Mouse (Mus musculus) kidney, postnatal 0 days (tissue): ENCODE results near the gene Mta2. TPM values are rescaled to one million over a fixed set of nuclear protein-coding genes. Genes with fewer than 3 reads are reported as not detected.

Experiments
- ATAC-seq: fragments of 200-750 bp; cut with Nextera tagmentation; replicated peaks from 2 replicates; pipeline ENCODE4 v1.8.0; 2017; ENCODE audit warnings: low read depth, moderate number of reproducible peaks, moderate TSS enrichment, moderate library complexity; ENCODE audit not compliant: low FRiP score
- DNase-seq: peaks from one replicate; pipeline ENCODE4 v3.0.0-alpha.2; 2016; ENCODE audit warnings: low spot score
- H3K27ac ChIP-seq: fragments of 300-500 bp; sonication (generic); 2 replicates; pipeline ENCODE4 v1.5.1; 2014; ENCODE audit warnings: mild to moderate bottlenecking
- H3K27me3 ChIP-seq: fragments of 300-500 bp; sonication (generic); 2 replicates; pipeline ENCODE4 v1.6.1; 2014; ENCODE audit warnings: low read length, mixed read lengths; ENCODE audit not compliant: insufficient read depth
- H3K36me3 ChIP-seq: fragments of 300-500 bp; sonication (generic); 2 replicates; pipeline ENCODE4 v1.6.1; 2014; ENCODE audit warnings: low read length, mixed read lengths; ENCODE audit not compliant: insufficient read depth
- H3K4me1 ChIP-seq: fragments of 300-500 bp; sonication (generic); replicated peaks from 2 replicates; pipeline ENCODE4 v1.6.1; 2014; ENCODE audit warnings: antibody characterized with exemption, low read length, mixed read lengths; ENCODE audit not compliant: insufficient read depth
- H3K4me2 ChIP-seq: fragments of 300-500 bp; sonication (generic); 2 replicates; pipeline ENCODE4 v1.6.1; 2014; ENCODE audit warnings: mild to moderate bottlenecking, low read length, moderate library complexity, mixed read lengths
- H3K4me3 ChIP-seq: fragments of 300-500 bp; sonication (generic); replicated peaks from 2 replicates; pipeline ENCODE4 v1.5.1; 2014; ENCODE audit warnings: low read depth, low read length
- H3K9ac ChIP-seq: fragments of 300-500 bp; sonication (generic); 2 replicates; pipeline ENCODE4 v1.6.1; 2014; ENCODE audit warnings: low read depth, low read length
- H3K9me3 ChIP-seq: fragments of 300-500 bp; sonication (generic); replicated peaks from 2 replicates; pipeline ENCODE4 v1.6.1; 2016; ENCODE audit warnings: low read length, inconsistent platforms, mixed read lengths
- CTCF ChIP-seq: IDR thresholded peaks from 2 replicates; pipeline ENCODE4 v1.5.1; 2016; ENCODE audit warnings: antibody characterized with exemption, low read depth, mild to moderate bottlenecking, moderate library complexity
- WGBS: fragments of 180-500 bp; shearing (Covaris S2); extraction: QIAGEN DNeasy Blood & Tissue Kit; methylation state at CpG from one replicate; pipeline ENCODE4 v1.1.7; 2014; 5-methylcytosine and 5-hydroxymethylcytosine counted together
- polyA plus RNA-seq: library from polyadenylated mRNA; unstranded; fragments of >200 nt; fragmentation: Nextera tagmentation; extraction: Ambion mirVana; gene quantifications from 2 replicates; pipeline ENCODE4 v1.2.1, GENCODE M21; 2015

The Mta2 gene
- polyA plus RNA-seq, 1 experiment from 2014 or later, result 103 TPM

- peak within 1 kb of the TSS; percentile 94 for H3K27ac ChIP-seq
- H3K27me3 ChIP-seq, result no peaks in the 10 kb centered on the region
- peak; percentile 99 for DNase-seq
- 0 out of 2 replicates have a peak, but pooled peaks cover 3% of the 10 kb centered on the region for H3K36me3 ChIP-seq
- H3K4me2 ChIP-seq, result peak within 1 kb of the TSS; percentile 87
- peak; percentile 98 for ATAC-seq
- H3K9ac ChIP-seq, result peak within 1 kb of the TSS; percentile 95
- TF ChIP-seq CTCF, result 0 out of 2 replicates have a peak, but pooled peaks have one; percentile 8
- under 1% methylated on average over 53 of the region's 53 CpGs for WGBS
- no peaks in the 10 kb centered on the region for H3K9me3 ChIP-seq
- peak within 1 kb of the TSS; percentile 85 for H3K4me3 ChIP-seq
- H3K4me1 ChIP-seq, result peaks cover 16% of the 10 kb centered on the region
Observed at GRCm38 (mm10) chr19:8897865-8898495, 43.7 kb upstream of the Mta2 start, which contains the start of gene Ganab. Ganab (plus strand) TSS chr19:8898071.

- Histone ChIP-seq H3K9ac (peak overlapping the region; percentile 95), H3K4me2 (peak overlapping the region; percentile 87), H3K27me3 (no peaks in the 10 kb centered on the region), H3K4me1 (peaks cover 16% of the 10 kb centered on the region), H3K36me3 (peaks cover 7% of the 10 kb centered on the region; the same call in 1 of the 2 replicates), H3K9me3 (no peaks in the 10 kb centered on the region), H3K4me3 (peak overlapping the region; percentile 85), H3K27ac (peak overlapping the region; percentile 94)
- peak; percentile 33 for DNase-seq
- ATAC-seq, result no peak
- 2% methylated on average over 13 of the region's 13 CpGs for WGBS
- TF ChIP-seq CTCF, result no peak
Observed at GRCm38 (mm10) chr19:8898576-8898975, 43.1 kb upstream of the Mta2 start.

GRCm38 (mm10) chr19:8899079-8899478 is 42.6 kb upstream of the Mta2 start:
- Histone ChIP-seq H3K36me3 (peaks cover 7% of the 10 kb centered on the region; the same call in 1 of the 2 replicates), H3K9me3 (no peaks in the 10 kb centered on the region), H3K4me2 (peak overlapping the region; percentile 87), H3K4me3 (peak overlapping the region; percentile 85), H3K9ac (peak overlapping the region; percentile 95), H3K27ac (no peak overlapping the region), H3K27me3 (no peaks in the 10 kb centered on the region), H3K4me1 (peaks cover 16% of the 10 kb centered on the region)
- no peak for ATAC-seq
- 21% methylated on average over 3 of the region's 3 CpGs for WGBS
- no peak for TF ChIP-seq CTCF
- no peak for DNase-seq

- H3K27ac ChIP-seq, result no peak overlapping the region
- WGBS, result 92% methylated on average over 5 of the region's 5 CpGs
- TF ChIP-seq CTCF, result no peak
Observed at GRCm38 (mm10) chr19:8903412-8903811, 38.3 kb upstream of the Mta2 start.

GRCm38 (mm10) chr19:8908531-8908930 is 33.1 kb upstream of the Mta2 start:
- Histone ChIP-seq H3K4me2 (no peak overlapping the region), H3K9ac (no peak overlapping the region), H3K4me3 (no peak overlapping the region), H3K36me3 (peaks cover 79% of the 10 kb centered on the region), H3K27ac (no peak overlapping the region), H3K27me3 (no peaks in the 10 kb centered on the region), H3K4me1 (no peaks in the 10 kb centered on the region), H3K9me3 (no peaks in the 10 kb centered on the region)
- whole genome bisulfite sequencing, result 88% methylated on average over 6 of the region's 6 CpGs
- no peak for TF ChIP-seq CTCF
- no peak for ATAC-seq
- DNase-seq, result no peak

More at GRCm38 (mm10) chr19:8903412-8903811, 38.3 kb upstream of the Mta2 start:
- H3K4me2 ChIP-seq, result no peak overlapping the region
- H3K36me3 ChIP-seq, result peaks cover 33% of the 10 kb centered on the region
- DNase-seq, result no peak
- H3K4me3 ChIP-seq, result no peak overlapping the region
- H3K4me1 ChIP-seq, result peaks cover 9% of the 10 kb centered on the region
- H3K9me3 ChIP-seq, result no peaks in the 10 kb centered on the region
- H3K27me3 ChIP-seq, result no peaks in the 10 kb centered on the region
- ATAC-seq, result no peak
- no peak overlapping the region for H3K9ac ChIP-seq

- TF ChIP-seq CTCF, result no peak
- no peaks in the 10 kb centered on the region for H3K27me3 ChIP-seq
- H3K36me3 ChIP-seq, result peaks cover 91% of the 10 kb centered on the region
- no peak overlapping the region for H3K4me3 ChIP-seq
- no peak overlapping the region for H3K4me2 ChIP-seq
- no peak for DNase-seq
- H3K9ac ChIP-seq, result no peak overlapping the region
- WGBS, result 83% methylated on average over 5 of the region's 5 CpGs
- no peak for ATAC-seq
- no peaks in the 10 kb centered on the region for H3K4me1 ChIP-seq
- H3K9me3 ChIP-seq, result no peaks in the 10 kb centered on the region
- no peak overlapping the region for H3K27ac ChIP-seq
Observed at GRCm38 (mm10) chr19:8911810-8912209, 29.9 kb upstream of the Mta2 start.
